Mouse (Mus musculus): Measurements from ENCODE around the gene Il4. TPM values are rescaled to one million over a fixed set of nuclear protein-coding genes. Genes with fewer than 3 reads are reported as not detected.

Il4 gene
- total RNA-seq, 2 experiments from 2014 or later: 5.0 TPM; not detected in 1

- peak; percentile 36; the same call in 1 of the 2 replicates for ATAC-seq (replicated peaks; ENCODE audit: low FRiP score, low TSS enrichment, poor library complexity, severe bottlenecking)
Measured at GRCm38 (mm10) chr11:53626802-53627373, 8.4 kb upstream of the Il4 start.

DNA sequence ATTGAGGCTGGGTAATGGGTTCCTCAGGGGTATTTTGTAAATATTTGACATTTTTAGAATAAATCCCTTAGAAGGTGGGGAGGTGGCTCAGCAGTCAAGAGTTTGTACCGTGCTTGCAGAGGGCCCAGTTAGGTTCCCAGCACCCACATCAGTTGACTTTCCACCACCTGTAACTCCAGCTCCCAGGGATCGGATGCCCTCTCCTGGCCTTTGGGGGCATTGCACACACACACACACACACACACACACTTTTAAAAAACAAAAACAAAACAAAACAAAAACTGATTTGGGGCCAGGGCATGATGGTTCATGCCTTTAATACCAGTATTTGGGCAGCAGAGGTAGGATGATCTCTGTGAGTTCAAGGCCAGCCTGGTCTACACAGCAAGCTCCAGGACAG, 5.7 kb upstream of the Il4 start:
- ATAC-seq (replicated peaks; ENCODE audit: low FRiP score, low TSS enrichment, poor library complexity, severe bottlenecking): no peak

- ATAC-seq (replicated peaks; ENCODE audit: low FRiP score, low TSS enrichment, poor library complexity, severe bottlenecking): no peak
Measured at GRCm38 (mm10) chr11:53623573-53623972, 5.1 kb upstream of the Il4 start.

DNA sequence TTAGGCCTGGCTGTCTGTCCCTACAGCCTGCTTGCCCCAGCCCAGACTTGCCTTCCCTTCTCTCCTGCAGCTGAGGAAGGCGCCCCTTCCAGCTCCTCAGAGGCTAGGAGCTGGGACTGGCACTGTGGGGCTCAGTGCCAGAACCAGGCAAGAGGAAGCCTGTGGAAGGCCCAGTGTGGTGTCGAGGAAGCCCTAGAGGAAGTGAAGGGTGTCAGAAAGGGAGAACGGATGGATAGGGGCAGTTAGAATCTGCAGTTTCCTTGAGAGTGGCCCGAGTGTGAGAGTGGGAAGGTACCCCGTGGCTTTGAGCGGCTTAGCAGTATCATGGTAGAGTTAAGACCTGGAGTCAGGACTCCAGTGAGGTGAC, 4.0 kb upstream of the Il4 start:
- ATAC-seq (replicated peaks; ENCODE audit: low FRiP score, low TSS enrichment, poor library complexity, severe bottlenecking): no peak

GRCm38 (mm10) chr11:53621582-53622439, 3.3 kb upstream of the Il4 start:
- ATAC-seq (replicated peaks; ENCODE audit: low FRiP score, low TSS enrichment, poor library complexity, severe bottlenecking): no peak

GRCm38 (mm10) chr11:53620094-53620493, 1.6 kb upstream of the Il4 start:
- ATAC-seq (replicated peaks; ENCODE audit: low FRiP score, low TSS enrichment, poor library complexity, severe bottlenecking): no peak

GRCm38 (mm10) chr11:53619428-53619827, 959 bp upstream of the Il4 start:
- ATAC-seq (replicated peaks; ENCODE audit: low FRiP score, low TSS enrichment, poor library complexity, severe bottlenecking): no peak

GRCm38 (mm10) chr11:53617562-53618109, 833 bp downstream of the Il4 start:
- ATAC-seq (replicated peaks; ENCODE audit: low FRiP score, low TSS enrichment, poor library complexity, severe bottlenecking): 0 out of 2 replicates have a peak, but pooled peaks have one; percentile 6

DNA sequence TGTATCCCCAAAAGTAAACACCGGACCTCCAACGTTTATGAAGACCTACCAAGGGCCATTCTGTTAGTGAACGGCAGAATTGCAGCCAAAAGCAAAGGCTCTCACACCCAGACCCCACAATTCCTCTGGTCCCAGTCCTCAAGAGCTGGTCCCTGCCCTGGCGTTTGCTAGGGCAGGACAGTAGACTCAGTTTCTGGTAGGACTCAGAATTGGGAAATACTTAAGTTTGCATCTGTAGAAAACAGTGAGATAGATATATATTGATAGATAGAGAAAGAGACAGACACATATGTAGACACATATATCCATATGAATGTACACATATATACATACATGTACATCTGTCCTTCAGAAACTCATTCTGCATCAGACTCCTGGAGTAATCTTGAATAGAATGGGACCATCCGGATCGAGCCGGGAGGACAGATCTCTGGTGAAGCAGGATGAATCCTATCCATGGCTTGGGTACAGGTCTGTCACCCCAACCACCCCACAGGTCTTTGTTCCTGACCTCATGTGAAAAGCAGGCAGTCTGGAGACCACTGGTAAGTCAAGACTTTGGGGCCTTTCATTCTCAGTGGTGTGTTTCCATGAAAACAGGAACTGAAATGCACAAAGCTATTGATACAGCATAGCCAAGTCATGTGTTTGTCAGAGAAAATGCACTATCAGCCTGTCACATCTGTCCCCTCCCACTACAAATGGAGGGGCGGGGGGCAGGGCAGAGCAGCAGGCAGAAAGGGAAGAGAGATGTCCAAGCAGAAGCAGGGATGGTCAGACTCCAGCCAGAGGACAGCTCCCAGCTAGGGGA, 1.5 kb downstream of the Il4 start:
- ATAC-seq (replicated peaks; ENCODE audit: low FRiP score, low TSS enrichment, poor library complexity, severe bottlenecking): 0 out of 2 replicates have a peak, but pooled peaks have one; percentile 25

GRCm38 (mm10) chr11:53615575-53615974, 2.9 kb downstream of the Il4 start:
- ATAC-seq (replicated peaks; ENCODE audit: low FRiP score, low TSS enrichment, poor library complexity, severe bottlenecking): no peak

DNA sequence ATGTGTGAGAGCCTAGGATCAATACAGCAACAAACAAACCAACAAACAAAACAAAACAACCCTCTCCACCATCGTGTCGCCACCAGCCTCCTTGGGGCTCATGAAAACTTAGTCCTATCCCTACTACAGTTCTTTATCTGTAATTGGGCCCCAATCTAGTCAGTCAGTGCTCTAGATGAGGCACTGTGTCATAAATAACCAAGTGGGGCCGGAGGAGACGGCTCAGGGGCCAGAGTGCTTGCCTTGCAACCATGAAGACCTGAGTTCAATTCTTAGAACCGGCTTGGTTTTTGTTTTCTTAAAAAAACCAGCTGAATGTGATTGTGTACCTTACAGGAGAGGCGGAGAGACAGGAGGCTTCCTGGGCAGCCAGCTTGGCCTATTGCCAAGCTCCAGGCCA, 3.3 kb downstream of the Il4 start:
- ATAC-seq (replicated peaks; ENCODE audit: low FRiP score, low TSS enrichment, poor library complexity, severe bottlenecking): no peak

GRCm38 (mm10) chr11:53609672-53610071, 8.8 kb downstream of the Il4 start:
- 0 out of 2 replicates have a peak, but pooled peaks have one; percentile 4 for ATAC-seq (replicated peaks; ENCODE audit: low FRiP score, low TSS enrichment, poor library complexity, severe bottlenecking)

DNA sequence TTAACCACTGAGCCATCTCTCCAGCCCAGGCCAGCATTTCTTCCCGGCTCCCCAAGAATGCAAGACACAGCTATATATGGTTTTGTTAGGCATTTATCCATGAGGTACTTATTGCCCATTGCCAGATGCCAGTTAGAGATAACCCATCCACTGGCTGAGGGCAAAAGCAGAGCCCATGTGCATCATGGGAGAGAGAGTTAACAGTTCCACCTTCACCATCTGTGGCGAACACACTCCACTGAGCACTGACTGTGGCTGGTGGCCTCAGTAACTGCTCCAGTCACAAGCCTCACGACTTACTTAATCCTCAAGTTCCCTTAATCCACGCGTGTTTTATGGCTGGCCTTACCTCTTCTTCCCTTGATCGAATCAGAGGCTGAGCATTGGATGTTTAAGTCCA, 9.2 kb downstream of the Il4 start:
- ATAC-seq (replicated peaks; ENCODE audit: low FRiP score, low TSS enrichment, poor library complexity, severe bottlenecking): peak; percentile 75

DNA sequence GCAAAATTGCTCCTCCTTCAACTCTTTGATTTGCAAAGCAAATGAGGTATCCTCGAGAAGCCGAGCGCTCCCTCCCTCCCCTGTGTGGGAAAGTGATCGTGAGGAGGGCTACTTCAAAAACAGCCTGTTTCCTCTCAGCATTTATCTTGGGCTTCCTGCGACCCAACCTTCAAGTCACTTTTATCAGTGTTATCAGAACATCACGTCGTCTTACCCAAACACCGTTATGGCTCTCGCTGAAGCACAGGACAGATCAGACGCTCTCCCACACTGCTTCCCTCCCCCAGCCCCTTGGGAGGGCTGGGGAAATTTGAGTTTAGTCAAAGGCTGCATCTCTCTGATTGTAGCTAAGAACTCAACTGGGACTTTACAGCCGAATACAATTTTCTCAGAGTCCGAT, 12.9 kb downstream of the Il4 start:
- peak; percentile 31 for ATAC-seq (replicated peaks; ENCODE audit: low FRiP score, low TSS enrichment, poor library complexity, severe bottlenecking)

- no peak for ATAC-seq (replicated peaks; ENCODE audit: low FRiP score, low TSS enrichment, poor library complexity, severe bottlenecking)
Measured at GRCm38 (mm10) chr11:53604983-53605382, 13.5 kb downstream of the Il4 start.

- ATAC-seq (replicated peaks; ENCODE audit: low FRiP score, low TSS enrichment, poor library complexity, severe bottlenecking): no peak
Measured at GRCm38 (mm10) chr11:53591116-53591515, 27.4 kb downstream of the Il4 start.

DNA sequence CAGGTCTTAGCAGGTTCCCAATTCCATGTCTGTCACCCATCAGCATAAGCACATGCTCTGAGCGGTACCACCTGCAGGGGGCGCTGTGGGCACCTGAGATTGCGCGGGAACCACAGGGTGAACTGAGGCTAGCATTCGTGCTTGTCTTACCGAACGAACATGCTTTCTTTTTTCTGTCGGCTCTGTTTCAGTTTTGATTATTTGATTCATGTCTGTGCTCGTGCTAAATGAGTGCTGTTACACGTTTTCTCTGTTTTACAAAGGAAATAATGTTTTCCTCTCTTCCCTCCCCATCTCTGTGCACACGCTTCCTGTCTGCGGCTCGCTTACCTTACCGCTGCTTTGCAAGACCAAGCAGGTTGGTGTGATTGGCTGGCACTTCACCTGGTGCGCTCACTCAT, 28.1 kb downstream of the Il4 start:
- peak; percentile 89 for ATAC-seq (replicated peaks; ENCODE audit: low FRiP score, low TSS enrichment, poor library complexity, severe bottlenecking)

DNA sequence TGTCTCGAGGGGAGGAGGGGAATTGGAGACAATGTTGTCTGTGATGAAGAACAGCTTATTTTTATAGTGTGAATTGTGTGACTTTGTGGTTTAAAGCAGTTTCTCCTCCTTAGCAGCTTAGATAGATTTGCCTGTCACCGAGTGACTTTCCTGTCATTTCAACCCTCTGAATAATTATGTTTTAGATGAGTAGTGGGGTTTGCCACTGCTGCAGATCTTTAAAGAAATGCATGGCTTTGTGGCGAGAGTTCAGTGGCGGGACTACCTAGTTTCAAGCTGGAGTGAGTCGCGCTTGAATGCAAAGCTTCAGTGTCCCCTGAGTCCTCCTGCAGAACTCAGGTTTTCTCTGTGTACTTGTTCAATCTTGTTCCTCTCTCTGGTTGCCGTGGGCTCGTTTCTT, 30.2 kb downstream of the Il4 start:
- ATAC-seq (replicated peaks; ENCODE audit: low FRiP score, low TSS enrichment, poor library complexity, severe bottlenecking): no peak

DNA sequence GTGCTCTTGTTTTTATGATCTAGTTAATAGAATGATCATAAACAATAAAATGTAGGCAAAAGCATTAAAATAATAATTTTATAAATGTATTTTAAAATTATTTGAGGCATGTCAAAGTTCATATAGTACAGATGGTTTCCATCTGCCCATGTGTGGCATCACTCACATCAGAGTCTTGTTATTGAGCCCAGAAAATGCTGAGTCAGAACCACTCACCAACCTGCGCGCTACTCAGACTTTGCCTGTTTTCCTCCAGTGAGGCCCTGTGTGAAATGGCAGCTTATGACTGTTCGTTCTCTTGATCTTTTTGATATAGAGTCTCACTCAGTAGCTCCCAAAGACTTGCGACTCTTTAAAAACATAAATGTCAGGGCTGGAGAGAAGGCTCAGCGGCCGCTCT, 33.0 kb downstream of the Il4 start:
- no peak for ATAC-seq (replicated peaks; ENCODE audit: low FRiP score, low TSS enrichment, poor library complexity, severe bottlenecking)

- ATAC-seq (replicated peaks; ENCODE audit: low FRiP score, low TSS enrichment, poor library complexity, severe bottlenecking): peak; percentile 75
Measured at GRCm38 (mm10) chr11:53584849-53585248, 33.6 kb downstream of the Il4 start.
